Mouse (Mus musculus) limb, embryonic 10.5 days (tissue): ENCODE results near the gene Reg2. TPM values are rescaled to one million over a fixed set of nuclear protein-coding genes. Genes with fewer than 3 reads are reported as not detected.
"Not testable (repeated sequence)": the region's sequence is repeated elsewhere in the genome, so short reads cannot be mapped to it uniquely, and the experiment has no call there.

Source experiments
- DNase-seq: peaks from one replicate; pipeline ENCODE4 v3.0.0-alpha.2; 2017; ENCODE audit warnings: low spot score
- H3K27ac ChIP-seq: fragments of 300-500 bp; sonication (generic); 2 replicates; pipeline ENCODE4 v1.5.1; 2016; ENCODE audit warnings: mild to moderate bottlenecking
- H3K27me3 ChIP-seq: fragments of 300-500 bp; sonication (generic); 2 replicates; pipeline ENCODE4 v1.6.1; 2016; ENCODE audit warnings: low read depth, mild to moderate bottlenecking; ENCODE audit not compliant: poor library complexity, severe bottlenecking
- H3K36me3 ChIP-seq: fragments of 300-500 bp; sonication (generic); 2 replicates; pipeline ENCODE4 v1.6.1; 2016; ENCODE audit warnings: mild to moderate bottlenecking, moderate library complexity
- H3K4me1 ChIP-seq: fragments of 300-500 bp; sonication (generic); 2 replicates; pipeline ENCODE4 v1.6.1; 2016
- H3K4me3 ChIP-seq: fragments of 300-500 bp; sonication (generic); 2 replicates; pipeline ENCODE4 v1.5.1; 2016; ENCODE audit warnings: mild to moderate bottlenecking, moderate library complexity
- H3K9me3 ChIP-seq: fragments of 300-500 bp; sonication (generic); replicated peaks from 2 replicates; pipeline ENCODE4 v1.6.1; 2016; ENCODE audit warnings: mild to moderate bottlenecking
- WGBS: fragments of 180-500 bp; shearing (Covaris S2); methylation state at CpG from one replicate; pipeline ENCODE4 v1.1.7; 2016; 5-methylcytosine and 5-hydroxymethylcytosine counted together
- polyA plus RNA-seq: library from polyadenylated mRNA; unstranded; fragments of >200 nt; fragmentation: Nextera tagmentation; extraction: Ambion mirVana; gene quantifications from 2 replicates; pipeline ENCODE4 v1.2.1, GENCODE M21; 2016

Gene Reg2
- polyA plus RNA-seq = not detected in 2 replicates

DNA sequence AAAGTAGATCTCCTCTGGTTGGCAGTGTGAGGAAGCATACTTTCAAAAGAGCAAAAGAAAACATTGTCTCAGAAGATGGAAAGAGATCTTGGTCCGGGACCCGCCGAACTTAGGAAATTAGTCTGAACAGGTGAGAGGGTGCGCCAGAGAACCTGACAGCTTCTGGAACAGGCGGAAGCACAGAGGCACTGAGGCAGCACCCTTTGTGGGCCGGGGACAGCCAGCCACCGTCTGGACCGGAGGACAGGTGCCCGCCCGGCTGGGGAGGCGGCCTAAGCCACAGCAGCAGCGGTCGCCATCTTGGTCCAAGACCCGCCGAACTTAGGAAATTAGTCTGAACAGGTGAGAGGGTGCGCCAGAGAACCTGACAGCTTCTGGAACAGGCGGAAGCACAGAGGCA is at the start of gene Reg2:
Gene Reg2 (plus strand): TSS at position 301 of the 400 bp plus-strand sequence.
- not testable (repeated sequence) for H3K27ac ChIP-seq, H3K4me3 ChIP-seq, H3K9me3 ChIP-seq, H3K4me1 ChIP-seq, H3K36me3 ChIP-seq, DNase-seq, H3K27me3 ChIP-seq
- WGBS = 100% methylated on average over 4 of the region's 17 CpGs

GRCm38 (mm10) chr6:78361971-78362563 is 33.4 kb upstream of the Reg2 start:
- Histone ChIP-seq H3K27me3 (no peaks in the 10 kb centered on the region), H3K36me3 (no peaks in the 10 kb centered on the region), H3K4me1 (no peaks in the 10 kb centered on the region), H3K9me3 (no peaks in the 10 kb centered on the region), H3K4me3 (no peak overlapping the region), H3K27ac (no peak overlapping the region)
- 75% methylated on average over 2 of the region's 2 CpGs for WGBS
- no peak for DNase-seq

- no peaks in the 10 kb centered on the region for H3K36me3 ChIP-seq
- no peak for DNase-seq
- H3K27me3 ChIP-seq = no peaks in the 10 kb centered on the region
- WGBS = 93% methylated on average over 2 of the region's 2 CpGs
- no peak within 1 kb of the TSS for H3K27ac ChIP-seq
- H3K9me3 ChIP-seq = no peaks in the 10 kb centered on the region
- H3K4me1 ChIP-seq = no peaks in the 10 kb centered on the region
- H3K4me3 ChIP-seq = no peak within 1 kb of the TSS
Measured at GRCm38 (mm10) chr6:78370357-78370756, 25.1 kb upstream of the Reg2 start, which contains the start of gene Reg3b. Gene Reg3b (plus strand): TSS chr6:78370657.

- Histone ChIP-seq H3K4me1 (no peaks in the 10 kb centered on the region), H3K4me3 (no peak within 1 kb of the TSS), H3K27me3 (no peaks in the 10 kb centered on the region), H3K27ac (no peak within 1 kb of the TSS), H3K36me3 (no peaks in the 10 kb centered on the region), H3K9me3 (no peaks in the 10 kb centered on the region)
- 87% methylated on average over 2 of the region's 2 CpGs for WGBS
- DNase-seq = no peak
Measured at GRCm38 (mm10) chr6:78378765-78379164, 16.7 kb upstream of the Reg2 start, which contains the start of gene Reg3d. Gene Reg3d (minus strand): TSS chr6:78378865.

DNA sequence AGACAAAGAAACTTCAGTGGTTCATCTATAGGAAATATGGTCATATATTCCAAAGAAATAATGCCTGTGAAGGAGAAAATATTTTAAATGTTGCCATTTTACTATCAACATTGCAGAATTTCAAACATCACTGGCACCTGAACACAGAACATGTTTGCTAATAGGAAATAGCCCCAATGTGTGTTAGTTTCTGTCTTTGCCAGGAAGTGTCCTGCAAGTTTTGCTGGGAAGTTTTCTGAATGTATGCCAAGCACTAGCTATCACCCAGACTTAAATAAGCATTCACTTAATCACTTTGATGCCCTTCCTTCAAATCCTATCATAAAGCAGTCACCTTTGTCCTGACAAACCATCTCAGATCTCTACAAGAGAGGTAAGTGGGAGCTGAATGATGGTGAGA is 15.0 kb upstream of the Reg2 start, which contains the start of gene Reg3a:
Gene Reg3a (plus strand): TSS at position 301 of the 400 bp plus-strand sequence.
- no peaks in the 10 kb centered on the region for H3K9me3 ChIP-seq
- H3K36me3 ChIP-seq = no peaks in the 10 kb centered on the region
- H3K27ac ChIP-seq = no peak within 1 kb of the TSS
- no peak for DNase-seq
- H3K4me1 ChIP-seq = no peaks in the 10 kb centered on the region
- no peaks in the 10 kb centered on the region for H3K27me3 ChIP-seq
- no peak within 1 kb of the TSS for H3K4me3 ChIP-seq

DNA sequence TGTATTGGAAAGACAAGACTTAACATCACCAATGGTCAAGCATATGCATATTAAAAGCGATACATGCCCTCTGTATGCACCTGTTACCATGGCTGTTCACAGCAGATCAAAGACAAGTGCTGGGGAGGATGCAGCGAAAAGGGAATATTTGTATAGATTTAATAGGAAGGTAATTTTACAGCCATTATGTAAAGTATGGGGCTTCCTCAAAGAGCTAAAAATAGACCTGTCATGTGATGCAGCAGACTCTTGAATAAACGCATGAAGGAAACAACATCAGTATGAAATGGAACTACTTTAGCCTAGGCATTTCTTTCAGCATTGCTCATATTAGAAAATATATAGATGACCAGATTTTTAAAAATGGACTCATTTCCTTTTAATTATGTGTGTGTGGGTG is 9.8 kb upstream of the Reg2 start:
- DNase-seq = no peak
- Histone ChIP-seq H3K36me3 (no peaks in the 10 kb centered on the region), H3K27ac (no peak overlapping the region), H3K4me3 (no peak overlapping the region), H3K27me3 (no peaks in the 10 kb centered on the region), H3K4me1 (no peaks in the 10 kb centered on the region), H3K9me3 (no peaks in the 10 kb centered on the region)
- WGBS = 90% methylated on average over 3 of the region's 3 CpGs

DNA sequence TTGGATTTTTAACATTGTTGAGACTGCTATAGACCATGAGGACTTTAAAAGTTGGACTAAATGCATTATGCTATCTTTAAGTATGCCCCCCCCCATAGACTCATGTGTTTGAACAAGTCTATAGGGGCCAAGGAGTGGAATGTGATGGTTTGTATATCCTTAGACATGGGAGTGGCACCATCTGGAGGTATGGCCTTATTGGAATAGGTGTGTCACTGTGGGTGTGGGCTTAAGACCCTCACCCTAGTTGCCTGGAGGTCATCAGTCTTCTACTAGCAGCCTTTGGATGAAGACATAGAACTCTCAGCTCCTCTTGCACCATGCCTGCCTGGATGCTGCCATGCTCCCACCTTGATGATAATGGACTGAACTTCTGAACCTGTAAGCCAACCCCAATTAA is 27.0 kb downstream of the Reg2 start, which contains the start of gene Reg1:
Gene Reg1 (plus strand): TSS at position 301 of the 400 bp plus-strand sequence.
- not testable (repeated sequence) for H3K4me1 ChIP-seq, H3K27me3 ChIP-seq, H3K36me3 ChIP-seq, H3K9me3 ChIP-seq, H3K4me3 ChIP-seq, DNase-seq, H3K27ac ChIP-seq

GRCm38 (mm10) chr6:78425497-78425896 is 30.1 kb downstream of the Reg2 start:
- no peak overlapping the region for H3K27ac ChIP-seq
- no peak overlapping the region for H3K4me3 ChIP-seq
- no peaks in the 10 kb centered on the region for H3K4me1 ChIP-seq
- no peaks in the 10 kb centered on the region for H3K9me3 ChIP-seq
- no peaks in the 10 kb centered on the region for H3K27me3 ChIP-seq
- DNase-seq = no peak
- WGBS = 94% methylated on average over 3 of the region's 3 CpGs
- H3K36me3 ChIP-seq = no peaks in the 10 kb centered on the region

GRCm38 (mm10) chr6:78447202-78447601 is 51.8 kb downstream of the Reg2 start:
- 72% methylated on average over 1 of the region's 1 CpGs for WGBS
- H3K27me3 ChIP-seq = no peaks in the 10 kb centered on the region

GRCm38 (mm10) chr6:78448409-78448808 is 53.0 kb downstream of the Reg2 start:
- Histone ChIP-seq H3K4me3 (no peak overlapping the region), H3K27ac (no peak overlapping the region), H3K27me3 (no peaks in the 10 kb centered on the region), H3K9me3 (no peaks in the 10 kb centered on the region), H3K4me1 (no peaks in the 10 kb centered on the region), H3K36me3 (no peaks in the 10 kb centered on the region)
- DNase-seq = no peak

More at GRCm38 (mm10) chr6:78447202-78447601, 51.8 kb downstream of the Reg2 start:
- Histone ChIP-seq H3K4me3 (no peak overlapping the region), H3K9me3 (no peaks in the 10 kb centered on the region), H3K27ac (no peak overlapping the region), H3K4me1 (no peaks in the 10 kb centered on the region), H3K36me3 (no peaks in the 10 kb centered on the region)
- no peak for DNase-seq

GRCm38 (mm10) chr6:78452804-78453203 is 57.4 kb downstream of the Reg2 start:
- Histone ChIP-seq H3K9me3 (no peaks in the 10 kb centered on the region), H3K27ac (no peak overlapping the region), H3K4me1 (no peaks in the 10 kb centered on the region), H3K36me3 (no peaks in the 10 kb centered on the region), H3K27me3 (no peaks in the 10 kb centered on the region), H3K4me3 (no peak overlapping the region)
- DNase-seq = no peak
- WGBS = 95% methylated on average over 2 of the region's 2 CpGs
